8 mouse cellular contexts compared by ENCODE assay signal in genomic region chr3:107038661-107039223, GRCm38 (mm10). TPM values are rescaled to one million over a fixed set of nuclear protein-coding genes. Genes with fewer than 3 reads are reported as not detected.
DNase-seq lines count a peak whose midpoint lies in the region; ATAC-seq lines count a peak whose summit lies in the region.

No protein-coding gene starts in this region.

- peaks cover 16% of the 10 kb centered on the region for H3K4me1 ChIP-seq in neural tube, embryonic 14.5 days (ENCODE audit: control insufficient read depth, insufficient read depth, low read length)

- peak; percentile 31; the same call in 1 of the 2 replicates for ATAC-seq in frontal cortex, adult (ENCODE audit: low TSS enrichment)
- ATAC-seq in neural tube, embryonic 14.5 days (ENCODE audit: low read depth), result 0 out of 2 replicates have a peak, but pooled peaks have one; percentile 22

- no peaks in the 10 kb centered on the region for H3K27me3 ChIP-seq in neural tube, embryonic 14.5 days (ENCODE audit: control insufficient read depth, insufficient read depth, low read length)

- H3K36me3 ChIP-seq in neural tube, embryonic 14.5 days (ENCODE audit: control insufficient read depth, insufficient read depth, low read length), result no peaks in the 10 kb centered on the region

- H3K4me2 ChIP-seq in neural tube, embryonic 14.5 days (ENCODE audit: low read depth, low read length), result peak overlapping the region; percentile 71

- no peaks in the 10 kb centered on the region for H3K9me3 ChIP-seq in neural tube, embryonic 14.5 days (ENCODE audit: control insufficient read depth, low read length)

- intact Hi-C loops in left cerebral cortex, postnatal 25 days (cut with DNase I), result loop anchor here (5.0 kb wide), 1 partner anchor 81 kb away; no protein-coding TSS in a partner anchor

- H3K4me3 ChIP-seq in neural tube, embryonic 14.5 days (ENCODE audit: low read depth, low read length), result peak overlapping the region; percentile 17

- peak; percentile 72 to 74 for DNase-seq in B cell, adult 2 months
- peak; percentile 37 for DNase-seq in R1 (ENCODE audit: low read depth, low spot score)
- DNase-seq in left cerebral cortex, postnatal 25 days (ENCODE audit: low spot score in 2 of 2), result peak; percentile 73 to 84
- no peak for DNase-seq in Muller cell, postnatal 12 days (ENCODE audit: inconsistent ontology term)
- no peak for DNase-seq in kidney, adult 18-20 months
- no peak for DNase-seq in ovary, postnatal 14 days (ENCODE audit: low spot score)

- H3K9ac ChIP-seq in neural tube, embryonic 14.5 days (replicated peaks; ENCODE audit: low read depth, low read length), result no peak overlapping the region

- H3K27ac ChIP-seq in neural tube, embryonic 14.5 days (ENCODE audit: low read depth, low read length), result no peak overlapping the region

- 26% methylated on average over 10 of the region's 10 CpGs for WGBS in neural tube, embryonic 14.5 days

RNA-seq across cellular contexts. Expression of gene Kcna3, which starts 2.8 kb away (rescaled TPM):
- total RNA-seq in left cerebral cortex, postnatal 25 days (2021), result 10 to 100 TPM; 31.0 to 31.8 TPM
- 7.2 and 10.3 TPM in 2 replicates for polyA plus RNA-seq in neural tube, embryonic 14.5 days (2014; fragmentation: Nextera tagmentation; extraction: Ambion mirVana)

Comparison
In these comparisons a context has a peak if more than half of its experiments do, and no peak if none do; other contexts are left out.
1. DNase-seq: peak in B cell, adult 2 months (2 of 2), R1 (single experiment) and left cerebral cortex, postnatal 25 days (2 of 2); none in Muller cell, postnatal 12 days (single experiment), kidney, adult 18-20 months (single experiment) and ovary, postnatal 14 days (single experiment).